Mouse (Mus musculus) v-Abl transformed pro-B cells (cell line): ENCODE results near the gene Bco2.

Experiments used
- in situ Hi-C, 2 experiments: fragments of 400-800 bp; cut with MboI; formaldehyde crosslinking; loops; one replicate each; pipeline ENCODE4 v1.15.1; 2025; ENCODE audit not compliant: unreplicated experiment in 2 of 2

The Bco2 gene

DNA sequence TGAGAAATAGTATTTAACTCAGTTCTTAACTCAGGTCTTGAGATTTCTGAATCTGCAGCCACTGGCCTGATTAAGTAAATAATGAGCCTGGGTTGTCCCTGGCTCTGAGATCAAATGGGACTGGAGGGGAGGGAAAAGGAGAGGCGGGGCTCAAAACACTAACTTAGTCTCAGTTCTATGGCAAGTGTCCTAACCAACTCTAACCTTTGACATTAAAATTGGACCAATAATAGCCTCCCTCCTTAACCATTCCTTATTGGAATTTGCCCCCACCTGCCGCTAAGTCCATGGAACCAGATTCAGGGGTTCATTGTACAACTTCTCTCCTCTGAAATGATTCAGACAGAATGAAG lies at the start of gene Bco2:
Gene Bco2 (minus strand): TSS at position 88 of the 353 bp plus-strand sequence.
- in situ Hi-C loops: no loop called here

DNA sequence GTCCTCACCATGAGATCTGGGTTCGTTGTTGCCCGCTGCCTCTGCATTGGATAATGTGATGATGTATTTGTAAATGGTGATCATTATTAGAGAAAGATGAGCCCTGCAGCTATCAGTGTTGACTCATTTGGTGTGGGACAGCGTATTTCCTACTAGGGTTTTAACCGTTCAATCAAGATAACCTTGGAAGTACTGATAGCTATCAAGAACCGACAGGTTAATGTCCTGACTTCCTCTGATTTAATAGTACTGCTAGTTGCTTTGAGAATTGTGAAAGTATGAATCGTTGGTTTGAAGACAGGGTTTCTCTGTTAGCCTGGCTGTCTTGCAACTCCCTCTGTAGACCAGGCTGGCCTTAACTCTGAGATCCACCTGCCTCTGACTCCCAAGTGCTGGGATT lies 49.4 kb upstream of the Bco2 start:
- in situ Hi-C loops: loop anchor here (5.0 to 25.0 kb wide), 4 partner anchors 53 to 170 kb away; partner anchors contain the start of genes 1110032A03Rik (in 1 of the 2), Alg9 (in 1 of the 2), Cryab (in 1 of the 2) and Dlat (in 1 of the 2)

DNA sequence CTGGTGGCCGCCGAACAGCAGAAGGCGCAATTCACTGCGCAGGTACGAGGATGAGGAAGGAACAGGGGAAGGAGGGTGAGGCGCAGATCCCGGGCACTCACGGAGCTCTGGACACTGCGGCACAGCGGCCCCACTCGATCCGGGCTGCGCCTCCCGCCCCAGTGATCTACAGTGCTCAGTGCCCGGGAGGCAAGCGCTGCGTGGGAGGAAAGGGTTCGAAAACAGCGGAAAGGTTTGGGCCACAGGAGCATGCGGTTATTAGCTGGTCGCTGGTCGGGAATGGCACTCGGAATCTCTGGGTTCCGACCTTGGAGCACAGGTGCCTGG lies 49.0 kb upstream of the Bco2 start:
- in situ Hi-C loops: loop anchor here (5.0 to 25.0 kb wide), 4 partner anchors 53 to 171 kb away; partner anchors contain the start of genes 1110032A03Rik (in 1 of the 2), Alg9 (in 1 of the 2), Cryab (in 1 of the 2) and Dlat (in 1 of the 2)

DNA sequence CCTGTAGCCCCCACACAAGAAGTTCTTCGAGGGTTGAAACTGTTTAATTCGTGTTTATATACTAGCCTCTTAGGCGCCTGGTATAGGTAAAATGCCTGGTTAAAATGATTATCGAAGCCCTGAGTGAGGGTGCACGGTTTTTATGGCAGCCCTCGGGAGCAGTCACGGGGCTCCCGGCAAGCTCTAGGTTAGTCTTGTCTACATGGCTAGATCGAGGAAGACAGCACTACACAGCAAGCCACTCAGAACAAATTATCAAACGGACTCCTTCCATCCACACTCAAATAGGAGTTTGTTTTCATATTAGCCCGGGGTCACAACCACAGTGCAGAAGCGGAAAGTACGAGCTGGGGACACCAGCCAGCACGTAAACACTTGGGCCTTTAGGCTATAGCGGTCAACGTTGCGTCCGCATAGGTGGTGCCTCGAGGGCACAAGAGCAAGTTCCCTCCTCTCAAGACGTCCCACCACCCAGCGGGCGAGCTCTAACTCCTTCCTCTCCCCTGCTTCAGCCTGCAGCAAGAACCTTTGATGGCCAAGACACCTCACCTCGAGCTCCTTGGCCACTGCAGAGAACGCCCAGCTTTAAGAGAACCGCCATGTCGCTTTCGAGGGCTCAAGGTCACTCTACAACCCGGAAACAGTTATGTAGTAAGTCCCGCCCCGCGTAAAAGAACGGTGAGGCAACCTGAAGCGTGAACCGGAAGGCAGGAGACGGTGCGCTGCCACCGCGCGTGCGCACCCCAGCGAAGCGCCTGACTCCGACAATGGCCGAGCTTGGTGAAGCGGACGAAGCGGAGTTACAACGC lies 48.4 kb upstream of the Bco2 start, which contains the start of the genes Sdhd and Timm8b:
Gene Sdhd (minus strand): TSS at position 624 of the 809 bp plus-strand sequence.
Gene Timm8b (plus strand): TSS at position 722 of the 809 bp plus-strand sequence.
- in situ Hi-C loops: loop anchor here (5.0 to 25.0 kb wide), 4 partner anchors 54 to 171 kb away; partner anchors contain the start of genes 1110032A03Rik (in 1 of the 2), Alg9 (in 1 of the 2), Cryab (in 1 of the 2) and Dlat (in 1 of the 2)

DNA sequence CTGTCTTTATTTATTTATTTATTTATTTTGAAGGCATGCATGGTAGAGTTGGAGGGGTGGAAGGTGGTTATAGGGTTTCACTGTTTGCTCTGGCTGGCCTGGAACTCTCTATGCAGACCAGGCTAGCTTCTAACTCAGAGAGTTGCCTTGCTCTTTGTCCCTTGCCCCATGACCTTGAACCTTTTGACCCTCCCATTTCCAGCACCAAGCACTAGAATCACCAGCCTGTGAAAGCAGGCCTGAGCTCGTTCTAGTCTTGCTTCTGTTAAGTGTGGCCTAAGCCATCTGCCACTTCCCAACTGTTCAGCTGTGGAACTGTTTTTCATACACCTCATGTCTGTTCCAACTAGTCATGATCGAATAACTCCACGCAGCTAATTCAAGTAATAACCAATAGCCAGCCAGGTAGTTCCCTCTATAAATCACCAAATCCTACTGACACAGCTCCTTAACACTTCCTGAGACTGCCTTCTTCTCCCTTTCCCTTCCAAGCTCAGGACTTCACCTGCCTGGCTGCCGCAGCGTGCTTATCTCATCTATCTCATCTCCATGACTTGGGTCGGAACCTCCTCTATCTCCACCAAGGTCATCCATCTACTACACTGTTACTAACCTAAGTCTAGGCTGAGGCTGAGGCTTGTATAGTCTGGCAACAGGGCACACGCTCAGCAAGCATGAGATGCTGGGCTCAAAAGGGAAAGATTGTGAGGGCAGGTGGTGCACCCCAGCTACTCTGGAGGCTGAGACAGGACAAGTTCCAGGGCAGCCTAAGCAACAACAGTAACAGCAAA lies 47.3 kb upstream of the Bco2 start:
- in situ Hi-C loops: loop anchor here (5.0 to 25.0 kb wide), 4 partner anchors 55 to 173 kb away; partner anchors contain the start of genes 1110032A03Rik (in 1 of the 2), Alg9 (in 1 of the 2), Cryab (in 1 of the 2) and Dlat (in 1 of the 2)

- in situ Hi-C loops: loop anchor here (5.0 to 25.0 kb wide), 4 partner anchors 56 to 173 kb away; partner anchors contain the start of genes 1110032A03Rik (in 1 of the 2), Alg9 (in 1 of the 2), Cryab (in 1 of the 2) and Dlat (in 1 of the 2)
Measured at GRCm38 (mm10) chr9:50601536-50601935, 46.6 kb upstream of the Bco2 start.

GRCm38 (mm10) chr9:50596973-50597372 lies 42.0 kb upstream of the Bco2 start:
- in situ Hi-C loops: loop anchor here in 1 of 2 experiments (5.0 to 10.0 kb wide), 4 partner anchors 35 to 1102 kb away; partner anchors contain the start of genes Pts and Tex12

GRCm38 (mm10) chr9:50594794-50595417 lies 39.9 kb upstream of the Bco2 start:
- in situ Hi-C loops: loop anchor here (5.0 to 10.0 kb wide), 6 partner anchors 33 to 1100 kb away; partner anchors contain the start of genes Pts (in 1 of the 2) and Tex12 (in 1 of the 2)

- in situ Hi-C loops: loop anchor here (5.0 to 10.0 kb wide), 3 partner anchors 71 to 1099 kb away; no protein-coding TSS in a partner anchor
Measured at GRCm38 (mm10) chr9:50593544-50593943, 38.6 kb upstream of the Bco2 start.

DNA sequence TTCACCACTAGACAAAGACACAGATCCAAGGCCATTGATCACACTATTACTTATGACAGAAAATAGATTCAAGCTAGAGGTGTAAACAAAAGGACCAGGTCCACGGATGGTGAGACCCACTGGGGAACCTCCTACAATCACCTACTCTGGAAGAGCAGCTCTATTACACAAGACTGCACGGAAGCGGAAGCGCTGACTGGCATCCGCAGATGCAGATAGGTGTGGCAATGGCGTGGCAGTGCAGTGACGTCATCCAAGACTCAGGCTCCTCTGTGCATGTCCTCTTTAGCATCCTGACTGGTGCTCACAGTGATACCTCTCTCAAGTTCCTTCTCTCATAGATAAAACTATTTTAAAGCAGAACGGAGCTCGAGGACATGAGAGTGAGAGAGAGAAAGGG lies 38.0 kb upstream of the Bco2 start:
- in situ Hi-C loops: loop anchor here (5.0 to 10.0 kb wide), 3 partner anchors 71 to 1098 kb away; no protein-coding TSS in a partner anchor

- in situ Hi-C loops: loop anchor here (5.0 to 10.0 kb wide), 3 partner anchors 69 to 1096 kb away; no protein-coding TSS in a partner anchor
Measured at GRCm38 (mm10) chr9:50590856-50591518, 36.0 kb upstream of the Bco2 start.

GRCm38 (mm10) chr9:50586955-50587354 lies 32.0 kb upstream of the Bco2 start:
- in situ Hi-C loops: no loop called here

DNA sequence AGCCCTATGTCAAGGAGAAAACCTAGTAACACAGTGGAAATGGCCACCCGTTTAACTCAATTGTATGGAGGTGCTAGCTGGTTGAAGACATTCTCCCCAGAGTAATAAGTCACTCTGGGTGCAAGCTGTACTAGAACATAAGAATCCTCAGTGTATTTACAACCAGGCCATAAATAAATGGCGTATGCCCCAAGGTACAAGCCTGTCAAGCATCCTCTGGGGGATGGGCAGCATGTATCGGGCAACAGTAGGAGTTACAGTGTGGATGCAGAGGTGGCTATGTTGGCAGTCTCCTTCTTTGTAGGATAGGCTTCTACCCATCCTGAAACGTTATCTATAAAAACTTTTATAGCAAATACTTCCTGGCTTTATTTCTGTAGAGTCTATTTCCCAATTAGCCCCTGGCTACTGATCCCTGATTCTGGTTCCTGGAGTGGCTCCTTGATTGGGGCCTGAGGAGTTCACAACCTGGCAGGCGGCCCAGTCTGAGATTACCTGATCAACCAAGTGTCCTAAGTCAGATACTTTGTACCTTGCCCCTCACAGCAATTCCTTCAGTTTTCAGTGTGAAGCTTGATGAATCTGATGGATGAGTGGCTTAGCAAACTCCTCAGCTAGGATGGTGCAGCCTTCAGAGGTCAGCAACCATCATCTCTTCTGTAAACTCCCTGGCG lies 30.3 kb upstream of the Bco2 start:
- in situ Hi-C loops: no loop called here

GRCm38 (mm10) chr9:50580370-50580769 lies 25.4 kb upstream of the Bco2 start:
- in situ Hi-C loops: no loop called here

DNA sequence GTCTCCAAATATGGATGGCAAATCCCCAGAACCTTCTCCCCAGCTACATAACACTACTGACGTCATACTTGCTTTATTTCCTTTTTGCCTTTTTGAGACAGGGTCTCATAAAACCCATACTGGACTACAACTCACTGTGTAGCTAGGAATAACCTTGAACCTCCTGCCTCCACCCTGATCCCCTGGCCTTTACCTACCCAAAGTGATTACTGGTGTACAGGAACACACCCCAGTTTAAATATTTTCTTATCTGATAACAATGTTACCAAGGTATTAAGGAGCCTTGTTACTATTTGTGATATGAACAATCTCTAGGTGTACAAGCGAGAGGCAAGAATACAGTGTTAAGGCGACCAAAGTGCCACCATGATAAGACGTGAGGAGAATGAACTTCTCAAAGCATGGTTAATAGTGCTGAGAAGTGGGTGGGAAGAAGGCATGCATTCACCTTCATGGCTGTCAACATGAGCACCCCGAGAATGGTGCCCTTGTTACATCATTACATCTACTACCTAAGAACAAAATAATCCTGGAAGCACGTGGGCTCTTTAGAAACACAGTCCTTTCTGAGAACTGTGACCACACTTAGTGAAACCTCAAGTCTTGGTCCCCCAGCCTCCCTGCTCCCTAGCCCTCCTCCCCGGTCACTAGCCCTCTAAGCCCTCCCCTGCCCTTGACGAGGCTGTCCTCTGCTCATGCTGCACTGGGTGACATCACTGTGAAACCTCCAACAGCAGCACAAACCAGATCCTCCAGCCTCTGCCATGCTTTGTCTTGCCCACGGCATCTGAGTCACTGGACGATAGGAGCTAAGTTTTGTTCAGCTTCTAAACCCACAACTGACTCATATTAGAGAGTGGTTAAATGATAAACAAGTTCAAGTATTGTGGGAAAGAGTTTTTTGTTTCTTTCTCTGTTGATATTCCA lies 14.9 kb upstream of the Bco2 start:
- in situ Hi-C loops: no loop called here

GRCm38 (mm10) chr9:50567881-50568280 lies 12.9 kb upstream of the Bco2 start:
- in situ Hi-C loops: no loop called here

DNA sequence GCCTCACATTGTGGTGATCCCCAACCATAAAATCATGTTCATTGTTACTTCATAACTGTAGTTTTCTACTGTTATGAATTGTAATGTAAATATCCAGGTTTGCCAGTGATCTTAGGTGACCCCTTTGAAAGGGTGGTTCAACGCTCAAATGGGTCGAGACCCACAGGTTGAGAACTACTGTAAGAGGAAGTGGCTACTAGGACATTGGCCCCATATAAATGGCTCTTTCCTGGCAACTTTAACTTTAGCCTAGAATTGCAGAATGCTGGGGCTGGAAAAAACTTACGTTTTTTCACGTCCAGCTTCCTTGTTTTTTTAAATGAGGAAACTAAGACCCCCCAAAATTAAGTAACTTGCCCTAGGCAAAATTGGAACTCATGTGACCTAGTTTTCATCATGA lies 12.4 kb upstream of the Bco2 start:
- in situ Hi-C loops: no loop called here

DNA sequence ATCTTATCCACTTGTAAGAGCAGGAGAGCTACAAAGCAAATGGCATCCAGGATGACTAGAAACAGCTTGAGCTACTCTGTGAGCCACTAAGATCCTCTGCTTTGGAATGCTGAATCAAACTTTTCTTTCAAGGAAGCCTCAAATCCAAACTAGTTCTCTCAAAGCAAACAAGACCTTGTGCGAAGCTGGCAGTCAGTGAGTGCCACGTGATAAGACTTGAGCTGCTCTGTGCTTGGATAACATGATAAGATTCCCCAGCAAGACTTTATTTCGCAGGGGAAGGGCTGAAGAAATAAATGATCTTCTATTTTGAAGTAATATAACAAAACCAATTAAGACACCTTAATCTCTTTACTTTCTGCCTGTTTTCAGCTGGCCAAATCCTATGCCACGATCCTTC lies 11.0 kb upstream of the Bco2 start:
- in situ Hi-C loops: no loop called here
